Mouse (Mus musculus) embryonic fibroblast, embryonic 13.5 days (primary cell): ENCODE data around the gene Pqlc3.
A peak's percentile ranks its signal among the peaks of the same experiment; 100 is the strongest.

Experiments
- CTCF ChIP-seq: IDR thresholded peaks from 2 replicates; pipeline ENCODE4 v1.5.1; 2011; ENCODE audit warnings: mild to moderate bottlenecking, control low read depth, low read length, moderate library complexity, borderline replicate concordance; ENCODE audit not compliant: insufficient read depth
- POLR2A ChIP-seq: IDR thresholded peaks from 2 replicates; pipeline ENCODE4 v1.6.1; 2011; ENCODE audit warnings: low read depth, mild to moderate bottlenecking, control low read depth, low read length, moderate library complexity

- 0 out of 2 replicates have a peak, but pooled peaks have one; percentile 9 for TF ChIP-seq CTCF
- TF ChIP-seq POLR2A = no peak
Observed at GRCm38 (mm10) chr12:16958851-16959250, 41.4 kb downstream of the Pqlc3 start.
